Mouse (Mus musculus) telencephalon, adult 2 months (tissue): ENCODE measurements at regions not wholly inside any gene's neighbourhood (a gene's known extent, or its start where the extent isn't known, plus 50 kb on each side); places are given as distances from the start of the nearest gene placed in this dataset.
"Not testable (repeated sequence)": the region's sequence is repeated elsewhere in the genome, so short reads cannot be mapped to it uniquely, and the experiment has no call there.

Source experiments
- DNase-seq: peaks from one replicate; pipeline ENCODE4 v3.0.0-alpha.2; 2011; ENCODE audit warnings: low read depth, low spot score

- DNase-seq, result no peak
Observed at GRCm38 (mm10) chr11:24296893-24297624, 219.2 kb downstream of the Bcl11a start.

GRCm38 (mm10) chr11:24297763-24298162, 219.9 kb downstream of the Bcl11a start:
- no peak for DNase-seq

- DNase-seq, result no peak
Observed at GRCm38 (mm10) chr11:24300351-24300750, 222.5 kb downstream of the Bcl11a start.

DNA sequence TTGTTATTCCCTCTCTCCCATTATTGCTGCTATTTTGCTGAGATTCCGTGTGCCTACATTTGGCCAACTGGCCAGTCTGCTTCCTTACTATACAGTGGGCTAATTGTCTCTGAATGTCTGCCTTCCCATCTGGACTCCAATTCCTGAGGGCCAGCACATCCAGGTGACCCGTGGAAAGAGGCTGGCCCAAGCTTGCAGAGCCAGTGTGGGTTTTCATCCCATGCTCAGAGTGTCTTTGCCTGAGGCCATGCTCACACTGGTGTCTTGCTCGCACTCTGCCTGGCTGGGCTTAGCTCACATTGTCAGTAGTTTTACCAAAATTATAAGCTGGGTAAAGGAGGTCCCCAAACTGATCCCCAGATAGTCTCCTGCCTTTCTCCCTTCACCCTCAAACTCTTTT, 223.3 kb downstream of the Bcl11a start:
- no peak for DNase-seq

DNA sequence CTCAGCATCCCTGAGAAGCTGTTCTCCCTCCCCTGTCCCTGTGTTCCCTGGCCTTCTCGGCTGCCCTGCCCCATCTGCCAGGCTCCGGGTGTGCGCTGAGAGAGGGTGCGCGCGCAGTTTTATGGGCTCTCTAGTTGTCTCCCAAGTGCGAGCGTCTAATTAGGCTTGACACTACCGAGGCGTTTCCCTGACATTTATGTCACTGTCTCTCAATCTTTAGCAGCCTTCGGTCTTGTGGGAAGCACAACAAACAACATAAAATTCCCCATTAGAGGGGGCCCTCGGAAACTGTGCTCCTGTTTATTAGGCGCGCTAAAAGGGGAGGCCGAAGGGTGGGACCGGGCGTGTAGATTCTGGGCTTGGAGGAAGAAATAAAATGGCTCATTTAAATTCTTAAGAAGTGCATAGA, 227.3 kb downstream of the Bcl11a start:
- DNase-seq, result no peak

GRCm38 (mm10) chr11:24305691-24306090, 227.8 kb downstream of the Bcl11a start:
- no peak for DNase-seq

DNA sequence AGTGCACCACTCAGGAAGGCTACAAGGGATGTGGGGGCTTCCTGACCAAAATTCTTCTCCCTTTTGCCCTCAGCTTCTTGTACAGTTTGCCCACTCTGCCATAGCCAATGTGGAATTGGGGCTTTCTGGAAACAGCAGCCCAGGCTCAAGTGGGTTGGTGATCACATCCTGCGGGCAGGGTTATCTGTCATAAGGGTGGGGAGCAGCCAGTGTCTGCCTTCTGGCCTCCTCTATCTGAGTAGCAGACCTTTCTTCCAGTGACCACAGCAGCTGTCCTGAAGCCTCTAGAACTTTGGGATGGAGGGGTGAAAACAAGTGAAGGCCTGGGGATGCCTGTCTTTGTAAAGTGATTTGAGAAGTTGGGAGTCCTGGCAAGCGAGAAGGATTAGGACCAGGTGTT, 228.2 kb downstream of the Bcl11a start:
- DNase-seq, result no peak

DNA sequence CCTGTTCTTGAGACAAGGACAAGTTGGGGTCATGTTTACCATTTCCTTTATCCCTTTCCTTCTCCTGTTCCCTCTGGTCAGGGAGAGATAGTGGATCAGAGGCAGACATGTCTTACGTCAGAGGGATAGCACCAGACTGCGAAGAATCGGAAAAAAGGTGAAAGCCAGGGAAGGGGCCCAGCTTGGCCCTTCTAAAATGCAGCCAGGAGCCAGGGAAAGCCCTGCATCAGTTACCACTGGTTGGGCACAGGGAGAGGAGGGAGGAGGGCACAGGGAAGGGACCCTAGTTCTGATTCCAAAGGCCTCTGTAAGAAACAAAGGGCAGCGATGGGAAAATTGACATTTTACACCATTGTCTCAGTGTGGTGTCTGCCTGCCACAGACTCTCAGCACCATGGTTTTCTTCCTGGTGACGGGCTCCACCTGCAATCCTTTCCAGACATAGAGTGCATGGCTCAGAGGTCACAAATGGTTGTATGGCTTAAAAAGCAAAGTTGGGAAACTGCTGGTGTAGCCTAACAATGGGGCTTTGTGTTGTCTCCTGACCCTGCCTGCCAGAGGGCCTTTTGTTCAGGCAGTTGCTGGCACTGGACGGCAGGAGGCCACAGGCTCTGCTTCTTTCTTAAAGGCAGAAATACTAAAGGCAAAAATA, 229.9 kb downstream of the Bcl11a start:
- DNase-seq, result peak; percentile 11

DNA sequence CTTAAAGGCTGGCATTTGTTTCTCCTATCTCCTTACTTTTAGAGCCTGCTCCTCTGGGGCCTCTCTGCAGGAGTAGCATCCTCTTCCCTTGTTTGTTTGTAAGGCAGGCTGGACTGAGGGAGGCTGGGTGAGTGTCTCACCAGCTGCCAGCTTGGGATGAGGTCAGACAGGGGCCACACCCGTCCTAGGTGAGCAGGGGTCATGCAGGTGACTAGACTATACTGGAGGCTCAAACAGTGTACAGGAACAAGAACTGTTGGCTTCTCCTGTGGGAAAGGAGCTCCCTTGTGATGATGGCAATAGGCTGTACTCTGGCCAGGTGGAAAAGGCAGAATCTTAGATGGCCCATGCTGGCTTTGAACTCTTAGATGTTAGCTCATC, 230.4 kb downstream of the Bcl11a start:
- DNase-seq, result no peak

- DNase-seq, result no peak
Observed at GRCm38 (mm10) chr11:24314046-24314445, 236.2 kb downstream of the Bcl11a start.

DNA sequence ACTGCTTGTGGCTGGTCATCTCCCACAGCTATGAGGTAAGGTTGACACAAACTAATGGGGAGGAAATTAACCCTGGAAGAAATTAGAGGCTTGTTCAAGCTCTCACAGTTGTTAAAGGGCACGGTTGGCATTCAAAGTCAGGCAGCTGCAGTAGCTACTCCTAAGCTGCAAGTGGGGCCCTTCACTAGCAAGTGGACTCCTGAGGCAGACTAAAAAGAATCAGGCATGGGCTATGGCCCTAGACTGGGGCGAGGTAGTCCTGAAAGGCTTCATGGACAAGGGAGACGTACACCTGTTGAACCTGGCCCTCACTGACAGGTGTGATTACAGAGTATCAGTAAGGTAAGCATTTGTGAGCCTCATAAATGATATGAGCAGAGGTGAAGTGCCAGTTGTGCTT, 237.7 kb downstream of the Bcl11a start:
- no peak for DNase-seq

GRCm38 (mm10) chr11:24316198-24316597, 238.3 kb downstream of the Bcl11a start:
- peak; percentile 16 for DNase-seq

DNA sequence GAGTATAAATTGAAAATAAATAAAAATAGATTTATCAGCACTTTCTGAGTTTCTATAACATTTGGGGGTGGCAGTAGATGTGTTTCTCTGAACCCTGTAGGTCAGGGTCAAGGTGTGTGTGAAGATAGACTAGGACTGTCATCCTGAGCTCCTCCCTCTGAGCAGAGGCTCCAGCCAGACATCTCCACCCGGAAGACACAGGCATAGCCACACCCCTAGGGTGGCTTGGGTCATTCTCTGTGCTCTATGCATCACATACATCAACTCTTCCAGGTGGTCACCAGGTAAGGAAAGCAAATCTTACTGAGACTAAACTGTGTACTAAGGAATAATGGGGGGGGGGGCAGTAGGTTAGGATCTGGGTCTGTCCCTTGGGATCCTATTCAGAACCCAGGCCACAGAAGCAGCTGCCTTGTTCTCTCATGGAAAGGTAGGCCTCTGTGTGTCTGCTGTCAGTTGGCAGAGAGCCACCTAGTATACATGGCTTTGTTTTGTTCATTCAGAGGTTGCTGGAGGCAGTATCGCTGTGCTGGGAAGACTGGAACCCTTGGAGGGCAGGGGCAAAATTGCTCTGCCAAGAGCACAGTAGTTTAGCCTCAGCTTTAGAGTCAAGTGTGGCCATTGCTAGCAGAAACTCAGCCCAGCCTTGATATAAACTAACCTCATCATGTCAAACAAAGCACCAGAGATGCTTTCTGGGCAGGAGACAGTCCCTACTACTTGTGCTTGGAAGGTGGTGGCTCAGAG, 240.3 kb downstream of the Bcl11a start:
- no peak for DNase-seq

DNA sequence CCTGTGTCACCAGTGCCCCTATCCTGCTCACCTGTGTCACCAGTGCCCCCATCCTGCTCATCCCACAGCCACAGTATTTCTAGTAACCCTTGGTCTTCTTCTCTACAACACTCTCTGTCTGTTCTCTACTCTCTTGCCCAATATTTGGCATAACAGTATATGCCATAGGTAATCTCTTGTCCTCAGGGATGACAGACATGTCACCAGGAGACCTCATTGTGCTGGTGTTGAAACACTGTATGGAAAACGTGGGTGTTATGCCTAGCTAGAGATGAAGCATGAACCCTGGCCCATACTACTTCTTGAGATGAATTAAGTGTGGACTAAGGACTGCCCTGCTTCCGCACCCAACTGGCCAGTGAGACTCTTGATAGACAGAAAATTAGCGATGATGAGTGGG, 241.4 kb downstream of the Bcl11a start:
- no peak for DNase-seq

DNA sequence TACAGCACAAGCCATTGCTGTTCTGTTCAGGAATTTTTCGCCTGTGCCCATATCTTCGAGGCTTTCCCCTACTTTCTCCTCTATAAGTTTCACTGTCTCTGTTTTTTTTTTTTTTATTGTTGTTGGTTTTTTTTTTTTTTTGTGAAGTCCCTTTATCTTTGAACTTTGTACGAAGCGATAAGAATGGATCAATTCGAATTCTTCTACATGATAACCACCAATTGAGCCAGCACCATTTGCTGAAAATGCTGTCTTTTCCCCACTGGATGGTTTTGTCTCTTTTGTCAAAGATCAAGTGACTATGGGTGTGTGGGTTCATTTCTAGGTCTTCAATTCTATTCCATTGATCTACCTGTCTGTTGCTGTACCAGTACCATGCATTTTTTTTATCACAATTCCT, 244.6 kb downstream of the Bcl11a start:
- DNase-seq, result not testable (repeated sequence)

- no peak for DNase-seq
Observed at GRCm38 (mm10) chr11:24328481-24328880, 250.6 kb downstream of the Bcl11a start.

GRCm38 (mm10) chr11:24330366-24331124, 252.7 kb downstream of the Bcl11a start:
- no peak for DNase-seq

- DNase-seq, result no peak
Observed at GRCm38 (mm10) chr11:24332241-24332640, 254.4 kb downstream of the Bcl11a start.

DNA sequence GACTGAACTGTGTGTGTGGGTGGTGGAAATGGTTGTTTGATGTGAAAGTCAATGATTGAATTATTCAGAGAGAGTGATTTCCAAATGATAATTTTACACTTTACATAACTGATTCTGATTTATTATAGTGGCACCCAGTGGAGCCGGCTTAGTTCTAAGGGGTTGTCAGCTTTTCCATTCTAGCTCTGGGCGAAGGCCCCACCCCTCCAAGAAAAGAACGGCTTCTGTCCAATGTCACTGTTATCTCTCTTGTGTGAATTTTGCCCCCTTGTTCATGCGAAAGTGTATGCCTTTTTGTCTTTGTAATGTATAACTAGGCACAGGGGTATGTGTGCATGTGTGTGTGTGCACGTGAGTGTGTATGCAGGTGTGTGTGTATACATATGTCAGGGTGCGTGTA, 255.3 kb downstream of the Bcl11a start:
- no peak for DNase-seq

DNA sequence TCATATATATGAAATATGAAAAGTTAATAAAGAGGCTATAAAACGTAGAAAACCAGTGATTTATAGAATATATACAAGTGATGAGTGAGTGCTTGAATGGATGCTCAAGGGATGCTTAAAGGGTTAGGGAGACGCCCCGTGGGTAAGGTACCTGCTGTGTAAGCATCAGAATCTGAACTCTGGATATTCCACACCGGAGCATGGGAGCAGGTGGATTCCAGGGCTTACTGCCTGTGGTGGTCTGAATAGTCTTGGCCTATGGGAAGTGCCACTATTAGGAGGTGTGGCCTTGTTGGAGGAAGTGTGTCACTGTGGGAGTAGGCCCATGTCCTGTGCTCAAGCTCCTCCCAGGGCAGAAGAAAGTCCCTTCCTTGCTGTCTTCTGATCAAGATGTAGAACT, 257.4 kb downstream of the Bcl11a start:
- DNase-seq, result no peak

DNA sequence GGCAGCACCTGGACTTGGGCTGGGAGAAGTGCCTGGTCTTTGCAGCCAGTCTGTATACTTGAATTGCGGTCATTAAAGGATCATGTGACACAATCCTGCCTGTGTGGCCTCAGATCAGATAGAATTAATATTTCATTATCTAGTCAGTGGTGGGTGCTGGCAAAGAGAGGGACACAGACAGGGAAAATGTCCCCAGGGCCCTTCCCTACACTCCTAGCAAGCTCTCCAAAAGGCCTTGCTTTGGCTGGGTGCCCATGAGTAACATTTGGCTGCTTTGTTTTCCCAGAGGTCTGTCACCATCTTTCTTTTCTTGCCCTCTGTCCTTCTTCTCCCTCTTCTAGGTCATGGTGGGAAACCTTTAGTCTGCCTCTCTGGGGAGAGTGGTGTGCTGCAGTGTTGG, 260.3 kb downstream of the Bcl11a start:
- no peak for DNase-seq

DNA sequence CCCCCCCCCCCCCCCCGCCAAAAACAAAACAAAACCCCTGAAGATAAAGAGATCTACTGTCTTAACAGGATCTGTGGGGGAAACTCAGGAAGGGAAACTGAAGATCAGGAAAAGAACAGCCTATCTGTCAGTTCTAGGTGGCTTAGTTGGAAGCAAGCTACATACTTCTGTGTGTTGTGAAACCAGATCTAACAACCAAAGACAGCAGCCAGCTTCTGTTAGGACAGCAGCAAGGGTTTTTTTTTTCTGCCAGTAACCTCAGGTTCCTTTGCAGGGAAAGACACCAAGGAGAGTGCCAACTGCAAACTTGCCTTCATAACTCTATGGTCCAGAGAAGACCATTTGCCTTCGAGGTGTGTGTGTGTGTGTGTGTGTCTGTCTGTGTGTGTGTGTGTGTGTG, 261.2 kb downstream of the Bcl11a start:
- no peak for DNase-seq
